43 mouse cellular contexts compared by ENCODE assay signal in genomic region chr7:141019028-141019427, GRCm38 (mm10). TPM values are rescaled to one million over a fixed set of nuclear protein-coding genes. Genes with fewer than 3 reads are reported as not detected.
"Had no signal": no experiment of that assay in that cellular context is flagged by ENCODE, and none has a peak within 500 bp of the region (broad histone marks: within the 10 kb centered on the region; RNA-seq: fewer than 3 reads in every experiment).

No protein-coding gene starts in this region.

- H3K36me3 ChIP-seq: heart, embryonic 13.5 days; heart, embryonic 15.5 days; hindbrain, embryonic 13.5 days; hindbrain, embryonic 15.5 days; limb, embryonic 13.5 days; limb, embryonic 15.5 days; liver, embryonic 12.5 days had no signal

- ATAC-seq: hindbrain, postnatal 0 days; intestine, embryonic 16.5 days; liver, embryonic 12.5 days had no signal

- H3K9ac ChIP-seq: heart, embryonic 13.5 days; heart, embryonic 15.5 days; hindbrain, embryonic 13.5 days; hindbrain, embryonic 15.5 days; limb, embryonic 13.5 days; limb, embryonic 15.5 days; liver, embryonic 12.5 days; liver, embryonic 14.5 days had no signal

- H3K4me1 ChIP-seq: heart, embryonic 13.5 days; heart, embryonic 15.5 days; hindbrain, embryonic 13.5 days; hindbrain, embryonic 15.5 days; limb, embryonic 13.5 days; limb, embryonic 15.5 days had no signal

- H3K4me3 ChIP-seq: gastrocnemius, adult 2 months; heart, embryonic 13.5 days; heart, embryonic 15.5 days; hindbrain, embryonic 13.5 days; hindbrain, embryonic 15.5 days; limb, embryonic 13.5 days; limb, embryonic 15.5 days; liver, embryonic 12.5 days had no signal

- H3K27me3 ChIP-seq: heart, embryonic 13.5 days; heart, embryonic 15.5 days; hindbrain, embryonic 13.5 days; hindbrain, embryonic 15.5 days; limb, embryonic 13.5 days; limb, embryonic 15.5 days; liver, embryonic 12.5 days had no signal

- H3K27ac ChIP-seq: gastrocnemius, adult 2 months; heart, embryonic 13.5 days; heart, embryonic 15.5 days; hindbrain, embryonic 13.5 days; hindbrain, embryonic 15.5 days; hindbrain, postnatal 0 days; limb, embryonic 13.5 days; limb, embryonic 15.5 days; liver, embryonic 12.5 days; liver, embryonic 14.5 days had no signal

- DNase-seq: gastrocnemius, adult 2 months; gastrocnemius, postnatal 10 days; gastrocnemius, postnatal 25 days; heart, adult 18-20 months; heart, postnatal 14 days; heart, postnatal 36 days; kidney, adult 11 months; kidney, adult 8-10 months; kidney, postnatal 14 days; kidney, postnatal 36 days; layer of hippocampus, adult 9-11 months; layer of hippocampus, postnatal 36 days; left cerebral cortex, postnatal 4 days had no signal

RNA-seq across cellular contexts. Expression of gene Ifitm6, which starts 1.3 kb away (rescaled TPM):
- total RNA-seq: gastrocnemius, adult 2 months; gastrocnemius, postnatal 25 days; heart, adult 18-20 months; layer of hippocampus, adult 18-20 months; layer of hippocampus, postnatal 14 days; left cerebral cortex, postnatal 10 days; left cerebral cortex, postnatal 25 days; left cerebral cortex, postnatal 4 days had no signal
- polyA plus RNA-seq: hindbrain, embryonic 11.5 days; limb, embryonic 11.5 days; limb, embryonic 13.5 days had no signal

RNA-seq across cellular contexts. Expression of gene Gm17387, which starts 9.9 kb away (rescaled TPM):
- total RNA-seq: gastrocnemius, adult 2 months; gastrocnemius, postnatal 10 days; gastrocnemius, postnatal 25 days; gastrocnemius, postnatal 4 days; granulocyte monocyte progenitor cell, adult 5-6 weeks; heart, adult 18-20 months; heart, postnatal 14 days; heart, postnatal 36 days; hematopoietic stem cell, adult 5-6 weeks; hindbrain, postnatal 0 days; layer of hippocampus, adult 18-20 months; layer of hippocampus, adult 8-10 months; layer of hippocampus, postnatal 14 days; layer of hippocampus, postnatal 36 days; left cerebral cortex, adult 18-20 months; left cerebral cortex, adult 8-10 months; left cerebral cortex, postnatal 10 days; left cerebral cortex, postnatal 25 days; left cerebral cortex, postnatal 4 days; liver, adult 2 months had no signal
- polyA plus RNA-seq: frontal cortex, adult 2 months; heart, embryonic 11.5 days; heart, embryonic 13.5 days; heart, embryonic 15.5 days; heart, postnatal 0 days; hindbrain, embryonic 11.5 days; hindbrain, embryonic 13.5 days; hindbrain, embryonic 15.5 days; hindbrain, postnatal 0 days; intestine, embryonic 14.5 days; intestine, embryonic 16.5 days; kidney, embryonic 14.5 days; kidney, embryonic 16.5 days; large intestine, adult 2 months; limb, embryonic 11.5 days; limb, embryonic 13.5 days; limb, embryonic 15.5 days; liver, adult 2 months; liver, embryonic 12.5 days; liver, embryonic 14.5 days had no signal

RNA-seq across cellular contexts. Expression of gene B4galnt4, which starts 41.9 kb away (rescaled TPM):
- total RNA-seq: gastrocnemius, postnatal 25 days; heart, adult 18-20 months; heart, postnatal 36 days had no signal
